Comparison of ENCODE assay signal across 26 mouse cellular contexts in the genomic region with DNA sequence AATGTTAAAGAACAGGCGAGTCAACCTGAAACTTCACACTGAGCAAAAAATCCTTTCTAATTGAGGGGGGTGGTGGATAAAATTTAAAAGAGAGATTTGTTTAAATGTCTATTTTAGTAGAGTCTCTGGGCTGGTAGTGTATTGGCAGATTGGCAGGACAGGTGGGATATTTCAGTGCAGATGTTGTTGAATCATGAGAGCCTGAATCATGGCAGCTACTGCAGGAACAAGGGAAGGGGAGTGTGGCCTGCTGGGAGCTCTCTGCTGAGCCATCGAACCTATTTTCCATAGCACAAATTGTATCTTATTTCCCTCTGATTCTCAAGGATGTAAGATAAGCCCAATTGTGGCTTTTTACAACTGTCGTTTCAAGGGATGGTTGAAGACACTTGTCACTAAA.
"Had no signal": no experiment of that assay in that cellular context is flagged by ENCODE, and none has a peak within 500 bp of the region (broad histone marks: within the 10 kb centered on the region; RNA-seq: fewer than 3 reads in every experiment).

No protein-coding gene starts in this region.

- H3K4me2 ChIP-seq: heart, embryonic 11.5 days; heart, embryonic 13.5 days; heart, embryonic 15.5 days; hindbrain, embryonic 13.5 days; hindbrain, embryonic 15.5 days; kidney, embryonic 15.5 days; limb, embryonic 12.5 days; liver, embryonic 11.5 days; liver, embryonic 13.5 days had no signal

- H3K9me3 ChIP-seq: heart, embryonic 13.5 days; heart, embryonic 15.5 days; hindbrain, embryonic 13.5 days; hindbrain, embryonic 15.5 days; kidney, embryonic 15.5 days; limb, embryonic 10.5 days; limb, embryonic 12.5 days; liver, embryonic 13.5 days had no signal

- H3K27me3 ChIP-seq: heart, embryonic 13.5 days; heart, embryonic 15.5 days; hindbrain, embryonic 13.5 days; hindbrain, embryonic 15.5 days; kidney, embryonic 15.5 days; limb, embryonic 12.5 days; liver, embryonic 13.5 days had no signal

- H3K4me1 ChIP-seq: heart, embryonic 13.5 days; heart, embryonic 15.5 days; hindbrain, embryonic 13.5 days; hindbrain, embryonic 15.5 days; limb, embryonic 10.5 days; liver, embryonic 13.5 days had no signal

- H3K4me3 ChIP-seq: heart, embryonic 13.5 days; heart, embryonic 15.5 days; hindbrain, embryonic 13.5 days; hindbrain, embryonic 15.5 days; kidney, embryonic 15.5 days; layer of hippocampus, adult 2 months; left cerebral cortex, adult 2 months; limb, embryonic 10.5 days; limb, embryonic 12.5 days; liver, embryonic 13.5 days had no signal

- ATAC-seq: hindbrain, postnatal 0 days; intestine, embryonic 16.5 days had no signal

- DNase-seq: gastrocnemius, postnatal 14 days; gastrocnemius, postnatal 36 days; heart, adult 18-20 months; heart, postnatal 14 days; heart, postnatal 36 days; kidney, adult 11 months; kidney, adult 2 months; kidney, adult 9 months; kidney, postnatal 14 days; kidney, postnatal 36 days; liver; liver, embryonic 13.5 days had no signal

- H3K36me3 ChIP-seq: heart, embryonic 13.5 days; heart, embryonic 15.5 days; hindbrain, embryonic 13.5 days; hindbrain, embryonic 15.5 days; kidney, embryonic 15.5 days; limb, embryonic 10.5 days; limb, embryonic 12.5 days; liver, embryonic 13.5 days had no signal

- H3K27ac ChIP-seq: heart, embryonic 13.5 days; heart, embryonic 15.5 days; hindbrain, embryonic 13.5 days; hindbrain, embryonic 15.5 days; hindbrain, postnatal 0 days; kidney, embryonic 15.5 days; kidney, postnatal 0 days; layer of hippocampus, adult 2 months; left cerebral cortex, adult 2 months; limb, embryonic 10.5 days; limb, embryonic 12.5 days; liver, embryonic 13.5 days had no signal

- H3K9ac ChIP-seq: heart, embryonic 13.5 days; heart, embryonic 15.5 days; hindbrain, embryonic 13.5 days; hindbrain, embryonic 15.5 days; kidney, embryonic 15.5 days; limb, embryonic 12.5 days; liver, embryonic 13.5 days had no signal
